9 mouse cellular contexts compared by ENCODE assay signal in the genomic region with DNA sequence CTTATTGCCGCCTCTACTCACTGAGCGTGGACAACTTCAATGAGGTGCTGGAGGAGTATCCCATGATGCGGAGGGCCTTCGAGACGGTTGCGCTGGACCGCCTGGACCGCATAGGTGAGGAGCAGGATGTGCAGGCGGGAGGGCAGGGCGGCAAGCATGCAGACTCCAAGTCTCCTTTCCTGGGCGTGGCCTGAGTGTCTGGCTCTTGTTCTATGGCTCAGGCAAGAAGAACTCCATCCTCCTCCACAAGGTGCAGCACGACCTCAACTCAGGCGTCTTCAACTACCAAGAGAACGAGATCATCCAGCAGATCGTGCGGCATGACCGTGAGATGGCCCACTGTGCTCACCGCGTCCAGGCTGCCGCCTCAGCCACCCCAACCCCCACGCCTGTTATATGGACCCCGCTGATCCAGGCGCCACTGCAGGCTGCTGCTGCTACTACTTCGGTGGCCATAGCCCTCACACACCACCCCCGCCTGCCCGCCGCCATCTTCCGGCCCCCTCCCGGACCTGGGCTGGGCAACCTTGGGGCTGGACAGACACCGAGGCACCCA. TPM values are rescaled to one million over a fixed set of nuclear protein-coding genes. Genes with fewer than 3 reads are reported as not detected.
DNase-seq lines count a peak whose midpoint lies in the region; ATAC-seq lines count a peak whose summit lies in the region.
"Had no signal": no experiment of that assay in that cellular context is flagged by ENCODE, and none has a peak within 500 bp of the region (broad histone marks: within the 10 kb centered on the region; RNA-seq: fewer than 3 reads in every experiment).

No protein-coding gene starts in this region.

- no peak overlapping the region for H3K4me3 ChIP-seq in heart, embryonic 12.5 days
- no peak overlapping the region; the same call in 1 of the 2 replicates for H3K4me3 ChIP-seq in neural tube, embryonic 11.5 days (ENCODE audit: low read depth, low read length)
- H3K4me3 ChIP-seq in intestine, embryonic 15.5 days (replicated peaks) = no peak overlapping the region

- no peak overlapping the region for H3K27ac ChIP-seq in heart, embryonic 12.5 days (ENCODE audit: poor library complexity, severe bottlenecking)
- no peak overlapping the region for H3K27ac ChIP-seq in neural tube, embryonic 11.5 days (ENCODE audit: low read depth, low read length)
- no peak overlapping the region for H3K27ac ChIP-seq in intestine, embryonic 15.5 days

- no peak for DNase-seq in heart, postnatal 4 days
- no peak for DNase-seq in neural tube, embryonic 11.5 days (ENCODE audit: low spot score)
- DNase-seq in neural tube, embryonic 10.5 days (ENCODE audit: extremely low spot score, low spot score) = no peak
- DNase-seq in adrenal gland, adult 18-20 months (ENCODE audit: low spot score in 2 of 2) = no peak
- DNase-seq in thymus, postnatal 14 days = no peak
- DNase-seq in cerebellum, adult 9-10 months = no peak

- H3K9me3 ChIP-seq in heart, embryonic 12.5 days (replicated peaks) = no peaks in the 10 kb centered on the region
- H3K9me3 ChIP-seq in neural tube, embryonic 11.5 days (ENCODE audit: control insufficient read depth, low read length) = no peaks in the 10 kb centered on the region
- no peaks in the 10 kb centered on the region for H3K9me3 ChIP-seq in intestine, embryonic 15.5 days

- H3K27me3 ChIP-seq in heart, embryonic 12.5 days (replicated peaks) = 0 out of 2 replicates have a peak, but pooled peaks cover 3% of the 10 kb centered on the region
- peaks cover 5% of the 10 kb centered on the region; the same call in 1 of the 2 replicates for H3K27me3 ChIP-seq in neural tube, embryonic 11.5 days (ENCODE audit: control insufficient read depth, insufficient read depth, low read length)
- no peaks in the 10 kb centered on the region; the same call in 1 of the 2 replicates for H3K27me3 ChIP-seq in intestine, embryonic 15.5 days (replicated peaks)

- peaks cover 7% of the 10 kb centered on the region; the same call in 1 of the 2 replicates for H3K4me1 ChIP-seq in heart, embryonic 12.5 days (replicated peaks)
- peaks cover 15% of the 10 kb centered on the region; the same call in 1 of the 2 replicates for H3K4me1 ChIP-seq in neural tube, embryonic 11.5 days (ENCODE audit: control insufficient read depth, insufficient read depth, low read length)
- H3K4me1 ChIP-seq in intestine, embryonic 15.5 days (replicated peaks) = peaks cover 5% of the 10 kb centered on the region; the same call in 1 of the 2 replicates

- H3K4me2 ChIP-seq in heart, embryonic 12.5 days = peak overlapping the region; percentile 51
- peak overlapping the region; percentile 32 for H3K4me2 ChIP-seq in neural tube, embryonic 11.5 days (ENCODE audit: low read depth)
- peak overlapping the region; percentile 44 for H3K4me2 ChIP-seq in intestine, embryonic 15.5 days (replicated peaks)

- H3K9ac ChIP-seq in heart, embryonic 12.5 days = no peak overlapping the region
- H3K9ac ChIP-seq in neural tube, embryonic 11.5 days (ENCODE audit: low read length) = peak overlapping the region; percentile 14; the same call in 1 of the 2 replicates
- H3K9ac ChIP-seq in intestine, embryonic 15.5 days = no peak overlapping the region

- WGBS in heart, embryonic 12.5 days = 41% methylated on average over 30 of the region's 30 CpGs
- WGBS in neural tube, embryonic 11.5 days = 27% methylated on average over 30 of the region's 30 CpGs
- WGBS in intestine, embryonic 15.5 days = 31% methylated on average over 30 of the region's 30 CpGs

- H3K36me3 ChIP-seq in heart, embryonic 12.5 days = peaks cover 38% of the 10 kb centered on the region
- H3K36me3 ChIP-seq in neural tube, embryonic 11.5 days (ENCODE audit: control insufficient read depth, insufficient read depth, low read length) = no peaks in the 10 kb centered on the region
- no peaks in the 10 kb centered on the region for H3K36me3 ChIP-seq in intestine, embryonic 15.5 days

- ATAC-seq in heart, embryonic 12.5 days (ENCODE audit: insufficient number of reproducible peaks, low FRiP score) = peak; percentile 17; the same call in 1 of the 2 replicates
- ATAC-seq in neural tube, embryonic 11.5 days (ENCODE audit: insufficient read depth, low FRiP score, low TSS enrichment) = no peak
- ATAC-seq in intestine, embryonic 15.5 days = 0 out of 2 replicates have a peak, but pooled peaks have one; percentile 28

RNA-seq across cellular contexts. Expression of gene Hcn4, which starts 35.9 kb away (rescaled TPM):
- 2.3 and 2.5 TPM in 2 replicates for polyA plus RNA-seq in heart, embryonic 12.5 days (2016; fragmentation: Nextera tagmentation; extraction: Ambion mirVana)
- 10 to 100 TPM; 11.6 to 12.5 TPM for total RNA-seq in heart, postnatal 4 days (2021)
- polyA plus RNA-seq in neural tube, embryonic 11.5 days (2014; fragmentation: Nextera tagmentation; extraction: Ambion mirVana) = 1.2 and 1.4 TPM in 2 replicates
- 0.24 and 0.25 TPM in 2 replicates for polyA plus RNA-seq in intestine, embryonic 15.5 days (2015; fragmentation: Nextera tagmentation; extraction: Ambion mirVana)
- total RNA-seq in adrenal gland, adult 18-20 months (2021) = under 1 TPM; 0.53 to 0.83 TPM
- total RNA-seq: megakaryocyte-erythroid progenitor cell, adult 5-6 weeks had no signal
